Mouse (Mus musculus) thymus, adult 18-20 months (tissue): ENCODE measurements around the gene Polr3h.
"Not testable (repeated sequence)": the region's sequence is repeated elsewhere in the genome, so short reads cannot be mapped to it uniquely, and the experiment has no call there.

Source experiments
- DNase-seq, 2 experiments: peaks; one replicate each; pipeline ENCODE4 v3.0.0; 2022; ENCODE audit warnings: mixed read lengths in 2 of 2

Gene Polr3h

GRCm38 (mm10) chr15:81925760-81926445, at the start of gene Polr3h:
TSS of gene Polr3h (minus strand) at chr15:81926240.
- peak; percentile 93 to 94 for DNase-seq

- DNase-seq = not testable (repeated sequence)
Measured at GRCm38 (mm10) chr15:81975156-81975555, 49.1 kb upstream of the Polr3h start.

DNA sequence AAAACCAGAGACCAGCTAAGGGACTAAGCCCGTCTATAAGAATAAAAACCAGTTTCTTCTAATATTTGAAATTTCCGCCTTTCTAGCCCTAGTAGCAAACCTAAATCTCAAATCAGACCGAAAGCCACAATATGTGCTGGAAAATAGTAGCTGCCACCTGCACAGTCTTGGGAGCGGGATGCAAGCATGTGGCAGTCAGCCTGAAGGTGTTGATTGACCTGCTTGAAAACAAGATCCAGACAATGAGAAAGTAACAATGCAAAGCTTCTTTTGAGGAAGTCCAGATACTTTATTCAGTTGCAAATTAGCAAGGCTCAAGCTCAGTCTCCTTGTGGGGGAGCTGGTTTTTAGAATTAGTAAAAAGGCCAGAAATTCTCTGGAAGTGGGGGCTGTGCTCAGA, 44.5 kb upstream of the Polr3h start:
- DNase-seq = not testable (repeated sequence)

GRCm38 (mm10) chr15:81969635-81970034, 43.6 kb upstream of the Polr3h start:
- DNase-seq = not testable (repeated sequence)

- DNase-seq = no peak
Measured at GRCm38 (mm10) chr15:81969173-81969572, 43.1 kb upstream of the Polr3h start.

GRCm38 (mm10) chr15:81968447-81968846, 42.4 kb upstream of the Polr3h start:
- no peak for DNase-seq

- DNase-seq = no peak
Measured at GRCm38 (mm10) chr15:81967821-81968220, 41.8 kb upstream of the Polr3h start.

DNA sequence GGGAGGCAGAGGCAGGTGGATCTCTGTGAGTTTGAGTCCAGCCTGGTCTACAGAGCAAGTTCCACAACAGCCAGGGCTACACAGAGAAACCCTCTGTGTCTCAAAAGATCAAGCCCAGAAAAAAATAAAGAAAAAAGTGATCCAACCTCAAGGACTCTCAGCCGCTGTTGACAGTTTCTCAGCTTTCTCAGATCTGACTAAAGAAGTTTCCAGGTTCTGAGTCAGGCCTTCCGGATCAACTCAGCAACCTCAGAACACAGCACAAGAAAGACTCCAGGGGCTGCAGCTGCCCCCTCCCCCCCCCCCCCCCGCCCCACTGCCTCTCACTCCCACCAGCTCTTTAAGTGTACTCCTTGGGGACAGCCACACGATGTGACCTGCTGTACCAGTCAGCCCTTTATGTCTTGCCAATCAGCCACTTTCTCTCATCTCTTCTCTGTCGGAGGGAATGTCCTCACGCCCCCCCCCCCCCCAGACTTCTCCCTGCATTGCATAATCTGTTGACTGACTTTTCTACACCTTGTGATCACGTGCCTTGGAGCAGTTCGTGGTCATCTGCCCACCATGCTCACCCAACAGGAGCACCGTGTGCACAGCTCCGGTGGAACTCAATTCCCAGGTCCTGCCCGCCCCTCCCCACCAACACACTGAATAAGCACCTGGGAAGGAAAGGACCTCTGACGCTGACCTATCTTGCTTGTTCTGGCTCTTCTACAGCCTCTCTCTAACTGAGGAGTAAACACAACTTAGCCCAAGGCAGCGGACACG, 40.2 kb upstream of the Polr3h start:
- DNase-seq = no peak

- no peak for DNase-seq
Measured at GRCm38 (mm10) chr15:81964980-81965545, 39.0 kb upstream of the Polr3h start.

- DNase-seq = no peak
Measured at GRCm38 (mm10) chr15:81964262-81964661, 38.2 kb upstream of the Polr3h start.

- no peak for DNase-seq
Measured at GRCm38 (mm10) chr15:81961078-81961451, 35.0 kb upstream of the Polr3h start.

GRCm38 (mm10) chr15:81960171-81961077, 34.4 kb upstream of the Polr3h start, which contains the start of gene Pmm1:
TSS of gene Pmm1 (minus strand) at chr15:81960930.
- peak; percentile 98 for DNase-seq

GRCm38 (mm10) chr15:81958906-81959305, 32.9 kb upstream of the Polr3h start:
- no peak for DNase-seq

DNA sequence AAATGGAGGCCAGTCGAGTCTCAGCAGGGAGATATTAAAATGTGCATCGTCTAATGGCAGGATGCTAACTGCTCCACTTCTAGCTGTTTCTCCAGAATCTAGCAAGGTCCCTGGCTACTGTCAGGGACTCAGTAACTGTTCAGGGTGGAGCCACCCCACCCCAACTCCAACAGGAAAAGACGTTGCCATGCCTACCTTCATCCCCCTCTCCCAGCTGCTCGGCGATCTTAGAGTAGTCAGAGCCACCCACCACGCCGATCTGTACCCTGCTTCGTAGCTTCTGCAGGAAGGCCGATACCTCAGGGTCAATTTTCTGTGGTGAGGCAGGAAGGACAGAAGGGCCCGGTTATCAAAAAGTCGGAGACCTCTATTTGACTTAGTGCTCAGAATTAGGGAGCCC, 31.6 kb upstream of the Polr3h start:
- no peak for DNase-seq

GRCm38 (mm10) chr15:81956457-81956856, 30.4 kb upstream of the Polr3h start:
- no peak for DNase-seq

DNA sequence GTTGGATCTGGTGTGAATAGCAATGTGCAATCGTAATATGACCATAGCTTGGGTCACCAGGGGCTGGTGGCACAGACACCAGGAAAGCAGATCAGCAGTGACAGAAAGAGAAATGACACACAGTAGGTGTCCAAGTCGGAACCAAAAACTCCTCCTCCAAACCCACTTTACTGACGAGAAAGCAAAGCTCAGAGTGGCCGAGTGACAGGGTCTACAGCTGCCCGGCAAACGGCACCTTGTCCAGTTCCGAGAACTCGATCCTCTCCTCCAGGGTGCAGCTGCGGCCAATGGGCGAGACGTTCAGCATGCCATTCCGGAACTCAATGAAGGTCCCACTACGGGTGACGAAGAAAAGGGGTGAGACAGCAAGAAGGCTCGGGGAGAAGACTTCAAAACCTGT, 29.4 kb upstream of the Polr3h start:
- DNase-seq = no peak

- DNase-seq = no peak
Measured at GRCm38 (mm10) chr15:81954716-81955115, 28.7 kb upstream of the Polr3h start.

GRCm38 (mm10) chr15:81954151-81954583, 28.1 kb upstream of the Polr3h start:
- no peak for DNase-seq

DNA sequence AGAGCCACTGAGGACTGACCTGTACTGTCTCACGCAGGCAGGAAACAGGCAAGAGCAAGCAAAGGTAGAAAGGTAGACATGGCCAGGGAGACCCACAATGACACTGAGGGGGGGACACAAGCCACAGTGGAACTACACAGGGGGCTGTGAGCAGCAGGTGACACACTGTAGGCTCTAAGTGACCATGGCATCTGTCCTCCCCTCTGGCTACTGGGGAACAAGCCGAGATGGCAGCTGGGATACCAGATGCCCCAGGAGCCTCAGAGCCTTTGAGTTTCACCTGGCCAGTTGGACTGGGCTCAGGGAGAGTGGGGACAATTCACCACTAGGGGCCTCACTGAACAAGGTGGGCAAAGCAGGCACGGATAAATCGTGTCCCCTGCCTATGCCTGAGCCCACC, 26.3 kb upstream of the Polr3h start:
- no peak for DNase-seq

DNA sequence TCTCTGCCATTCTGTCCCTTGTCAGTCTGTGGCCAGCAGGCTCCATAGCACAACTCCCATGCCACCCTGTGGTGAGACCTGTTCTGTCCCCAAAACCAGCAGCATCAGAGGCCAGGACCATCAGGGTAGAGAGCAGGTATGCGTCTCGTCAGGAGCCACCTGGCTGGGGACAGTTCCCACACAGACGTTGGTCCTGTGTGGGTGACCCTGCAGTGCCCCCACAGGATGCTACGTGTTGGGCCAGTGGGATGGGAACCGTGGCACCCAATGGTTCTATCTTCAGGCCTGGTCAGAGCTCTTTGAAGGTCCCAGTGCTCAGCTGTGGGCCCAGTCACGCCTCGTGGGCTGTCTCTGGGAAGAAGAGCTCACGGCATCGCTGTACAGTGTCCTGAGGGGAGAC, 25.1 kb upstream of the Polr3h start:
- DNase-seq = no peak

- DNase-seq = no peak
Measured at GRCm38 (mm10) chr15:81950716-81951115, 24.7 kb upstream of the Polr3h start.

DNA sequence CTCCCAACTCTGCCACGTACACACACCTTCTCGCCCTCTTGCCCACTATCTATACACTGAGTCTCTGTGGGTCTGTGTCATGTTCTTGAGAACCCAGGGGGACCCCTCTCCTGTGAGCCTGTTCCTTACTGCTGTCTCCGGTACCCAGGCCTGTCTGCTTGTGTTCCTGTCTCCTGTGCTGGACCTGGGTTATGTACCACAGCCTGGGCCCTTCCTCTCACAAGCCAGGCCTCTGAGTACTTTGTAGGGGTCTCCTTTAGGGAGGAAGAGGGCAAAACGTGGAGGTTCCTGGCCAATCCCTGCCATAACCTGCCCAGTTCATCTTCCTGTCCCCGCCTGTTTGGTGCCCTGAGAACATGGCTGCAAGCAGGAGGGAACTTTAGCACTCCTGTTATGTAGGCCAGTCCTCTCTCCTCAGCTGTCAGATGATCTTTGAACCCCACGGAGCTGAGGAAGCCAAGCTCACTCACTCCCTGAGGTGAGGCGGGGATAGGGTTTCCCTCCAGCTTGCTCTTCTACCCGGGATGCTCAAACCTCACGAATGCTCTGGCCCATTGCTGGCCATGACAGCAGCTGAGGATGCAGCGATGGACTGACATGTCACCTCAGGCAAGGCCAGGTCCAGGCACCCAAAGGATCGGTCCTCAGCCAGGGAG, 23.6 kb upstream of the Polr3h start:
- DNase-seq = no peak
